Mouse (Mus musculus): Measurements from ENCODE around the gene Tbc1d20. TPM values are rescaled to one million over a fixed set of nuclear protein-coding genes. Genes with fewer than 3 reads are reported as not detected.

Gene Tbc1d20
- polyA plus RNA-seq, 2 experiments = 32.0 to 63.1 TPM

DNA sequence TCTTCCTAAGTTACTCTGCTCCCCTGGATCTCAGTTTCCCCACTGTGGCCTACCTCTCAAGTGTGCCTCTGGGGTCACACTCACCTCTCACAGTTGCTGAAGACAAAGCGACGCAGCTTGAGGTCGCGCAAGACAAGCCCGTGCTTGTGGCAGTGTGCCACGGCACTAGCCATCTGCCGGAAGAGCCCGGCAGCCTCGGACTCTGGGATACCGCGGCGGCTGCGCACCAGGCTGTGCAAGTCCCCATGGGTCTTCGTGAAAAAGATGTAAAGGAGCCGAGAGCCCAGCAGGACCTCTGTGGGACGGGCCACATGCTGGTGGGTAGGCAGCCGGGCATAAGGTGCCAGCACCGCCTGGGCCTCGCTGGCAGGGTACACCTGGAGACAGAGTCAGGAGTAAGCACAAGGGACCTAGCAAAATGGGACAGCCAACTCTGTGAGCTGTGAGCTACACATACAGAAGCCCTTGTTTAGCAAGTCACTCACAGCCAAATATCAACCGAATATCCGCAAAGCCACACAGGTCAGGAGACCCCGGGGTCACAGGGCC, 46.1 kb downstream of the Tbc1d20 start:
- no peak overlapping the region for H3K4me2 ChIP-seq (replicated peaks; ENCODE audit: low read depth, low read length, severe bottlenecking)
- WGBS = 86% methylated on average over 22 of the region's 22 CpGs
- H3K27me3 ChIP-seq (ENCODE audit: control insufficient read depth, insufficient read depth, low read length) = no peaks in the 10 kb centered on the region

DNA sequence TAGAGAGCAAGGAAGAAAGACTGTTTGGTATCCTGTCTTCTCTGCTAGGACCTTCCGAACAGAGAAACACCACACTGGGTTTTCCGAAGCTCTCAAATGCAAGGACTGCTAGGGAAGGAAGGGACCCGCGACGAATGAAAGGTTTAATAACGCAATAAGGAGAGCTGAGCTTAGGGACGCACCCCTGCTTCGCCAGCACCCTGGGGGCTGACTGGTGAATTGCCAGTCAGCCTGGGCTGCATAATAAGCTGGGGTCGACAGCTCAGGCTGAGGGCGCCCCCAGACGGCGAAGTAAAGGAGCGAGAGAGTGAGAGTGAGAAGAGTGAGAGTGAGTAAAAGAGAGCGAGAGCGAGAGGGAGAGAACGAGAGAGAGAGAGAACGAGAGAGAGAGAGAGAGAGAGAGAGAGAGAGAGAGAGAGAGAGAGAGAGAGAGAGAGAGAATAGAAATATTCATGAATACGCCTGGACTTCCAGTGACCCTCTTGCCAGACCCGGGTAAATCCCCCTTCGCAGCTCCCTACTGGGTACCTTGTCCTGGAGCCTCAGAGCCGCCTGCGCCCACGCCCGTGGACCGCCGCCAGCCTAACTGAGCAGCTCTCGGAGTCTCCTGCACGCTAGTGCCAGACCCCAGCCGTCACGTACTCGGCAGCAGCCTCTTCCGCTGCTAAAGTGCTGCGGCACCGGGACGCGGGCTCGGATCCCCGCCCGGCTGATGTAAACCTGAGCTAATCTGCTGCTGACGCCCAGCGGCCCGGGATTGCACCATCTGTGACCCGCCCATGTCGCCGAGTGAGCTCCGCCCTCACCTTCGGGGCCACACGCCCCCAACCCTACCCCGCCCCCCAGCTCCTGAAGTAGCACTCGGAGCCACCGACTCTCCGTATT, 49.9 kb downstream of the Tbc1d20 start, which contains the start of gene Trib3:
TSS of gene Trib3 (minus strand) at position 704 of the 885 bp plus-strand sequence.
- DNase-seq (ENCODE audit: low spot score) = peak; percentile 84
- under 1% methylated on average over 51 of the region's 52 CpGs for WGBS
- Histone ChIP-seq H3K4me1 (ENCODE audit: control insufficient read depth, insufficient read depth, low read length) (no peaks in the 10 kb centered on the region), H3K4me2 (replicated peaks; ENCODE audit: low read depth, low read length, severe bottlenecking) (peak within 1 kb of the TSS; percentile 88), H3K27ac (replicated peaks; ENCODE audit: low read depth, low read length) (no peak within 1 kb of the TSS), H3K4me3 (replicated peaks; ENCODE audit: low read length) (peak within 1 kb of the TSS; percentile 56), H3K36me3 (ENCODE audit: control insufficient read depth, insufficient read depth, low read length) (no peaks in the 10 kb centered on the region), H3K9me3 (ENCODE audit: control insufficient read depth, low read length) (no peaks in the 10 kb centered on the region), H3K9ac (ENCODE audit: low read depth, low read length, severe bottlenecking) (peak within 1 kb of the TSS; percentile 60), H3K27me3 (ENCODE audit: control insufficient read depth, insufficient read depth, low read length) (no peaks in the 10 kb centered on the region)
- 0 out of 2 replicates have a peak, but pooled peaks have one; percentile 4 for TF ChIP-seq POLR2A (IDR thresholded peaks at IDR 0.05; ENCODE audit: borderline replicate concordance, extremely low read depth, insufficient read depth, insufficient read length)
- peak; percentile 80 for ATAC-seq (ENCODE audit: low FRiP score, low read depth)

More for the DNA sequence above, 46.1 kb downstream of the Tbc1d20 start:
- DNase-seq (ENCODE audit: low spot score) = no peak
- H3K9ac ChIP-seq (ENCODE audit: low read depth, low read length, severe bottlenecking) = no peak overlapping the region
- TF ChIP-seq POLR2A (IDR thresholded peaks at IDR 0.05; ENCODE audit: borderline replicate concordance, extremely low read depth, insufficient read depth, insufficient read length) = no peak
- H3K9me3 ChIP-seq (ENCODE audit: control insufficient read depth, low read length) = no peaks in the 10 kb centered on the region
- ATAC-seq (ENCODE audit: low FRiP score, low read depth) = no peak
- H3K4me3 ChIP-seq (replicated peaks; ENCODE audit: low read length) = no peak overlapping the region
- no peak overlapping the region for H3K27ac ChIP-seq (replicated peaks; ENCODE audit: low read depth, low read length)
- H3K36me3 ChIP-seq (ENCODE audit: control insufficient read depth, insufficient read depth, low read length) = no peaks in the 10 kb centered on the region
- no peaks in the 10 kb centered on the region for H3K4me1 ChIP-seq (ENCODE audit: control insufficient read depth, insufficient read depth, low read length)

DNA sequence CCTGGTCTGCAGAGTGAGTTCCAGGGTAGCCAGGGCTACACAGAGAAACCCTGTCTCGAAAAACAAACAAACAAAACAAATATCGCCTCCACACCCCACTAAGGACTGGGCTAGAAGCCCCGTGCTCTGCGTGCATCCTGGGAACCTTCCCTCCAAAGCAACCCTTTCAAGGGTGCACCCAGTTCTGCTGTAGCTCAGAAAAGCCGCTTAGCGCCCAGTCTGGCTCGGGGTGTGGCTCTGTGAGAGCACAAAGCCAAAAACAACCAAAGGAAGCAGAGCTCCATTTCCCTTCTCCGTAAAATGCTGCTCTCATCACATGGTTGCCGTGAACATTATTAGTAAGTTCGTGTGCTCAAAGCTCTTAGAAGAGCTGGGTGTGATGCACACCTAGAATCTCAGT, 50.7 kb downstream of the Tbc1d20 start:
- ATAC-seq (ENCODE audit: low FRiP score, low read depth) (no peak), DNase-seq (ENCODE audit: low spot score) (no peak)
- Histone ChIP-seq H3K4me3 (replicated peaks; ENCODE audit: low read length) (peak overlapping the region; percentile 56), H3K4me1 (ENCODE audit: control insufficient read depth, insufficient read depth, low read length) (no peaks in the 10 kb centered on the region), H3K9me3 (ENCODE audit: control insufficient read depth, low read length) (no peaks in the 10 kb centered on the region), H3K27me3 (ENCODE audit: control insufficient read depth, insufficient read depth, low read length) (no peaks in the 10 kb centered on the region), H3K9ac (ENCODE audit: low read depth, low read length, severe bottlenecking) (peak overlapping the region; percentile 60), H3K36me3 (ENCODE audit: control insufficient read depth, insufficient read depth, low read length) (no peaks in the 10 kb centered on the region), H3K4me2 (replicated peaks; ENCODE audit: low read depth, low read length, severe bottlenecking) (peak overlapping the region; percentile 88), H3K27ac (replicated peaks; ENCODE audit: low read depth, low read length) (no peak overlapping the region)
- no peak for TF ChIP-seq POLR2A (IDR thresholded peaks at IDR 0.05; ENCODE audit: borderline replicate concordance, extremely low read depth, insufficient read depth, insufficient read length)
- 15% methylated on average over 10 of the region's 10 CpGs for WGBS

DNA sequence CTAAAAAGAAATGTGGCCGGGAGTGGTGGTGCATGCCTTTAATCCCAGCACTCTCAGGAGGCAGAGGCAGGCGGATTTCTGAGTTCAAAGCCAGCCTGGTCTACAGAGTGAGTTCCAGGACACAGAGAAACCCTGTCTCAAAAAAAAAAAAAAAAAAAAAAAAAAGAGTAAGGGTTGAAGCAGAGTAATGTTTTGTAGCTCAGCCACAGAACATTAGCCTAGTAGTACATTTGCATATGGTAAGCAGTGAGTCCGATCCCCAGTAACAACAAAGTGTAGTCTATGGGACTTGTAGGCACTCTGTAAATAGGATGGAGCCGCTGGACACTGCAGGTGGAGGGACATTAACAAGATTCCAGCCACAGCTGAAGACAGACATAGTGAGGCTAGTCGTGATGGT, 51.3 kb downstream of the Tbc1d20 start:
- ATAC-seq (ENCODE audit: low FRiP score, low read depth) (no peak), DNase-seq (ENCODE audit: low spot score) (no peak)
- TF ChIP-seq POLR2A (IDR thresholded peaks at IDR 0.05; ENCODE audit: borderline replicate concordance, extremely low read depth, insufficient read depth, insufficient read length) = no peak
- Histone ChIP-seq H3K4me1 (ENCODE audit: control insufficient read depth, insufficient read depth, low read length) (0 out of 2 replicates have a peak, but pooled peaks cover under 1% of the 10 kb centered on the region), H3K27me3 (ENCODE audit: control insufficient read depth, insufficient read depth, low read length) (no peaks in the 10 kb centered on the region), H3K4me2 (replicated peaks; ENCODE audit: low read depth, low read length, severe bottlenecking) (no peak overlapping the region), H3K9me3 (ENCODE audit: control insufficient read depth, low read length) (no peaks in the 10 kb centered on the region), H3K36me3 (ENCODE audit: control insufficient read depth, insufficient read depth, low read length) (no peaks in the 10 kb centered on the region), H3K4me3 (replicated peaks; ENCODE audit: low read length) (no peak overlapping the region), H3K9ac (ENCODE audit: low read depth, low read length, severe bottlenecking) (no peak overlapping the region), H3K27ac (replicated peaks; ENCODE audit: low read depth, low read length) (no peak overlapping the region)
- 58% methylated on average over 5 of the region's 5 CpGs for WGBS

DNA sequence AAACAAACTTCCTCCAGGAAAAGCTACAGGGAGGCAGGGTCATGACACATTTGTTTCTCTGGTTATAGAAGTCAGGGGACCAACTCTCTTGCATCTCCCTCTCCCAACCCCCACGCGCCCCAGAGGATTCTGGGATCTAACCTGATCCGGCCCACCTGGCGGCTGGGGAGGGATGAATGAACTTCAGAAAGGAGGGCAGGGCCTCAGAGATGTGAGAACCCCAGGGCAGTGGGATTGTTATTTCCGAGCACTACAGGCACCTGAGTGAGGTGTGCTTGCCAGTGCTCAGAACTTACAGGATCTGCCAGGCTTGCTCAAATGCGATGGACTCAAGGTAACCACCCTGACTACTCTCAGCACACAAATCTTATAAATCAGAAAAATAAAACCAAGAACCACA, 51.8 kb downstream of the Tbc1d20 start:
- Histone ChIP-seq H3K4me2 (replicated peaks; ENCODE audit: low read depth, low read length, severe bottlenecking) (no peak overlapping the region), H3K9me3 (ENCODE audit: control insufficient read depth, low read length) (no peaks in the 10 kb centered on the region), H3K4me1 (ENCODE audit: control insufficient read depth, insufficient read depth, low read length) (0 out of 2 replicates have a peak, but pooled peaks cover 2% of the 10 kb centered on the region), H3K36me3 (ENCODE audit: control insufficient read depth, insufficient read depth, low read length) (no peaks in the 10 kb centered on the region), H3K27ac (replicated peaks; ENCODE audit: low read depth, low read length) (no peak overlapping the region), H3K4me3 (replicated peaks; ENCODE audit: low read length) (no peak overlapping the region), H3K27me3 (ENCODE audit: control insufficient read depth, insufficient read depth, low read length) (no peaks in the 10 kb centered on the region), H3K9ac (ENCODE audit: low read depth, low read length, severe bottlenecking) (no peak overlapping the region)
- WGBS = 55% methylated on average over 6 of the region's 6 CpGs
- ATAC-seq (ENCODE audit: low FRiP score, low read depth) = no peak
- no peak for TF ChIP-seq POLR2A (IDR thresholded peaks at IDR 0.05; ENCODE audit: borderline replicate concordance, extremely low read depth, insufficient read depth, insufficient read length)
- DNase-seq (ENCODE audit: low spot score) = no peak
